Mouse (Mus musculus) retina, embryonic 14.5 days (tissue): ENCODE data around the gene 9930111J21Rik2.
"Not testable (repeated sequence)": the region's sequence is repeated elsewhere in the genome, so short reads cannot be mapped to it uniquely, and the experiment has no call there.

Experiments
- DNase-seq: peaks from one replicate; pipeline ENCODE4 v3.0.0-alpha.2; 2015; ENCODE audit warnings: low spot score

Gene 9930111J21Rik2

DNA sequence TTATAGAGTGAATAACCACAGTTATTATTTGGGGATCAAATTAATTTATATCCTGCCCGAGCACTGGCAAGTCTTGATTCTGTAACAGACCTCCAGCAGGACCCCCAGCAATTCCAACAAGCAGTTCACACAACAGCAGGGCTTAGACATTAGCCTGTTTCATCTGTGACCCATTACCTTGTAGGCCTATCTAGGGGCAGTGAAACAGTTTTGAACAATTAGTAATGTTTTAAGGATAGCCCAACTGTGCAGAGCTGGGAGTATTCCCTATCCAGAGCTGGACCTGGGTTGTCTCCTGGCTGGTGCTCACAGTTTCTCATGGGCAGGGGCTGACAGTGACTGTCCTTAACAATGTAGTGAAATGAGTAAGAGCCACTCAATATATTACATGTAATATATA is 26.0 kb upstream of the 9930111J21Rik2 start:
- no peak for DNase-seq

DNA sequence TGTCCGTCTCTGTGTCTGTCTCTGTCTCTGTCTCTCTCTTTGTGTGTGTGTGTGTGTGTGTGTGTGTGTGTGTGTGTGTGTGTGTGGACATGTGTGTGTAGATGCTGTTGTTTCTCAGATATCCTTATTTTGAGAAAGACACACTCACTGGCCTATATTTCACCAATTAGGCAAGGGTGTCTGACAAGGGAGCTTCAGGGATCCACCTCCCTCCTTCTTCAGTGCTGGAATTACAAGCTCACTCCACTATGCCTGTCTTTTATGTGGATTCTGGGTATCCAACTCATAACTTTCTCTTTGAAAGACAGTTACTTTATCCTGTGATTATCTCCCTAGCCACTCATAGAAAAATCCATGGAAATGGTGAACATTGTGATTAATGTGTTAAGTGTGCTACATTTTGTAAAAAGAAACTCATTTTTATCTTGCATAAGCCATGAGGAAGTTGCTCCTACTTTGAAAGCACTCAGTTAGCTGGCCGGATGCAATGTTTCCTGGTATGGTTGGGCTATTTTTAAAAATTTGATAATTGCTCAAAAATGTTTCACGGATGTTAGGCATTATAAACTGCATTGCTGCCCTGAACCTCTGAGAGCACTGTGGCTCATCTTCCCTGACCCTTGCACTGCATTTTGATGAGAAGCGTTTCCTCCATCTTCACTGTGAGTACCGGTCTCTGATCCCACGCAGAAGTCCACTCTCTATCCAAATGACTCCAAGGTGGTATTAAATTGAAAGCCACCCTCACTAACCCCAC is 25.1 kb upstream of the 9930111J21Rik2 start, which contains the start of gene Ifi47:
TSS of gene Ifi47 (plus strand) at position 587 of the 757 bp plus-strand sequence.
- DNase-seq: not testable (repeated sequence)

DNA sequence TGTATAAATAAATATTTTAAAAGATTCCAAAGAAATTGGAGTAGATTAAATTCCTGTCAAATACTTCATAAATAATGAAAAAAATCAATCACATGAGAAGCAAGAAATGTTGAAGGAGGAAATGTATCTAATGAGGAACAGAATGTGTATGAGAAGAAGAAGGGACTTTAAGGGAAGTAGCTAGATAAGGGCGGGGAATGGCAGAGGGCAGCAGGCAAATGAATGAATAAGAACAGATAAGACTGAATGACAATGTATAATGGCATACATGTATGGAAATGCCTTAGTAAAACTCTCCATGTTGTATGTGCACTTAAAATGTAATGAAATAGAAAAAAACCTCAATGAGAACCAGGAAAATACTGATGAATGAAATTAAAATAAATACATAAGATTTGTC is 17.3 kb upstream of the 9930111J21Rik2 start:
- DNase-seq: no peak

DNA sequence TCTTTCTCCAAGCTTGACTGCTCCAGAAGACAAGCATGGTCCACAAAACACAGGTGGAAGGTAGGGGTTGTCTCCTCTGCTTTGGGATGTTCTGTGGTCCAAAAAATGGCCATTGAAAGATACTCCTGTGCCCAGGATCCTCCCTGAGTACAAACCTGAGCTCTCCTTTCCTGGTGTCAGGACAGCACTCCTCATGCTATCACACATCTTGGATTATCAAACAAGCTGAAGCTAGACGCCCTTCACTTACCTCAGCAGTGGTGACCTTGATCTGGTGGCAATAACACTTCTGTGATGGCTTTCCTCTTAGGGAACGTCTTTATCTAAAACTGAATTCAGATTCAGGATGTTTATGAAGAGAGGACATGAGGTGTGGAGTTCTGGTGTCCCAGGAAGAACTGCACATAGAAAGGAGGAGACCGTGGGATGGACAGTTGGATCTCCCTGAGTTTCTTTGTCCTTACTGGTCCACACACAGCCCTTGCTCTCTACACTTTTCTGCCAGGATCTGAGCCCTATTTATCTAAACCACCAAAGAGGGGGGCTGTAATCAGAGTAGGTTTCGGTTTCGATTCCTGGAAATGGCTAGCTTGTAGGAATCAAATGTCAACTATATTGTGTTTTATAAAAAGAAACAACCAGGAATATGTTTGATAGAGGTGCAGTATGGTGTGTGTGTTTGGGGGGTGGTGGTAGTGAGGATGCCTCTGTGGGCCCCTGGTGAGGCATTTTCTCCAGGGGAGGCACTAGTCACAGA is 12.8 kb upstream of the 9930111J21Rik2 start, which contains the start of gene Tgtp2:
TSS of gene Tgtp2 (minus strand) at position 494 of the 757 bp plus-strand sequence.
- not testable (repeated sequence) for DNase-seq

DNA sequence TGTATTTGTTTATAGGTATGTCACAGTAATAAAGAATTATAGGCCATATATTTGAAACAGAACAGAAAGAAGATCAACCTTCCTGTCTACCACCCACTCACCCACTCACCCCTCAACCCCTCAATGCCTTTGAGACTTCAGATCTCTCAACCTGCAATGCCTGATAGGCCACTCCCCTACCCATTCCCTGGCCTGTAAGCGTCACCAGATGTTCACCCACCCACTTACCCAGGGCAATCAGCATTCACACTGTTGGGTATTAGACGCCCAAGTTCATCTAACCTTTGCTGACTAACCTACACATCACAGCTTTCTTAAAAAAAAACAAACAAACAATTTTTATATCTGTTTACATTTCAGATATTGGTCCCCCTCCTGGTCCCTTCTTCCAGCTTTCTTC is 10.8 kb upstream of the 9930111J21Rik2 start:
- DNase-seq: not testable (repeated sequence)

DNA sequence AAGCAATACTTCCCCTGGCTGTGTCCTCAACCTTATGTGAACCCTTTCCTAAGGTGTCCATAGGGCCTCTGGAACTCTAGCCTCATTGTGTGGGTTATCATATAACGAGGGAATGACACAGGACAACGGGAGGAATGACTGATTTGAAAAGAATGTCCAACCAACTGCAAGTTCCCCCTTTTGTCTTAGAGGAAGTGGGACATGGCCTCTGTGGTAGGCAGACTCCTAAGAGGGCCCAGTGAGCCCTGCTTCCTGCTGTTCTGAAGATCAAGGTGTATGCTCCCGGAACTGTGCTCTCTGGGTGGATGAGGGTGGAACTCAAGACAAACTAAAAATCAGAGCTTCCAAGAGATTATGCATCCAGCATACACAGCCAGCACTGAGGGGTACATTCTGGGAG is 9.0 kb upstream of the 9930111J21Rik2 start:
- not testable (repeated sequence) for DNase-seq

DNA sequence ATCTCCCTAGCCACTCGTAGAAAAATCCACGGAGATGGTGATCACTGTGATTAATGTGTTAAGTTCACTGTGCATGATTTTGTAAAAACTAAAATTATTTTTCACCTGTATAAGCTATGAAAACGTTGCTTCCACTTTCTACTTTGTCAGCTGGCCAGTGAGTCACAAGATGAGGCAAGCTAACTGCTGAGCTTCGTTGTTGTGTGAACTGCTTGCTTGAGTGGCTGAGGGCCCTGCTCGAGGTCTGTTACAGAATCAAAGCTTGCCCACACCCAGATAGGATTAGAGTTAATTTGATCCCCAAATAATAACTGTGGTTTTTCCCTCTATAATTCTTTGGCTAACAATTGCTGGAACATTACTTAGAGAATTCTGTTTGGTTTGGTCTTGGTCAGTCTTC is 852 bp upstream of the 9930111J21Rik2 start:
- DNase-seq: not testable (repeated sequence)

DNA sequence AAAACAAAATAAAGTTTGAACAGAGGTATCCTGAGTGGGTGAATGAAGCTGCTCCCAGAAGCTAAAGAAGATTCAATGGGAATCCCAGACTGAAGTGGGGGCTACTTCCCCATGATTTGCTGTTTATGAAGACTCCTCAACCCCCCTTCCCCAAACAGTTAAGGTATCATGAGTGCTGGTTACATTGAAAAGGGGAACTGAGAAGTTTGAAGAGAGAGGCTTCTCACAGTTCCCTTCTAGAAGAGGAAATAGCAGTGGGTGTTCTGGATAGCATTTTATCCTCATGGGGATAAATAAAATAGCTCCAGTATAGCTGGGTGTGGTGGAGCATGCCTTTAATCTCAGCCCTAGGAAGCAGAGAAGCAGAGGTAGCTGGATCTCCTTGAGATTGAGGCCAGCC is 978 bp downstream of the 9930111J21Rik2 start:
- DNase-seq: not testable (repeated sequence)

DNA sequence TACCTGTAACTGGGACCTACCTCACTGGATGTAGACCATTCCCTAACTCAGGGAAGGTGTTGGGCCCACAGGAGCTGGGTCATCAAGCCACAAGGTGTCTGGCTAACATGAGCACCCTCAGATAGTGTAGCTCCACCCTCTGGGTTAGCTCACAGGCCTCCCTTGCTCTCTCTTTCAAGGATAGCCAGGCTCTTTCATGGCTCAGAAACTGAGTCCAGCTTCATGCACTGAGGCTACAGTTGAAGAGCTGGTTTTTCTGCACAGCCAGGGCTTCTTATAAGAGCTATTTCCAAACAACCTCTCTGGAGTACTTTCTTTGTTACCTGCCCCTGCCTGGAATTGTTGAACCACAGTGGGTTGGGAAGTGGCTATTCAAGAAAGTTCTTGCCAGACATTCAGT is 39.0 kb downstream of the 9930111J21Rik2 start:
- not testable (repeated sequence) for DNase-seq

DNA sequence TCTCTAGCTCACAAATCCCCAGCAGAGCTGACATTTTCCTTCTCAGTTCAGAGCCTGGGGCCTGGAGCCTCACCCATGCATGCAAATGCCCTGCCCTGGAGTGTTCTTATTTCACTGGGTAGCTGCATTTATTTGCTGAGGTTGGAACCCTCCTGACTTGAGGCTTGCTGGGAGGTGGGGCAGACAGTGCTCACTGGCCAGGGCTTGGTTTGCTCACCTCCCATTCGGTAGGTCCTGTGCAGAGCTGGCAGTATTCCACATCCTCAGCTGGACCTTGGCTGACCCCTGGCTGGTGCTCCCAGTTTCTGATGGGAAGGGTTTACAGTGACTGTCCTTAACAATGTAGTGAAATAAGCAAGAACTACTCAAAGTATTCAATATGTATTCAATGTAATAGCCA is 44.3 kb downstream of the 9930111J21Rik2 start:
- DNase-seq: not testable (repeated sequence)

DNA sequence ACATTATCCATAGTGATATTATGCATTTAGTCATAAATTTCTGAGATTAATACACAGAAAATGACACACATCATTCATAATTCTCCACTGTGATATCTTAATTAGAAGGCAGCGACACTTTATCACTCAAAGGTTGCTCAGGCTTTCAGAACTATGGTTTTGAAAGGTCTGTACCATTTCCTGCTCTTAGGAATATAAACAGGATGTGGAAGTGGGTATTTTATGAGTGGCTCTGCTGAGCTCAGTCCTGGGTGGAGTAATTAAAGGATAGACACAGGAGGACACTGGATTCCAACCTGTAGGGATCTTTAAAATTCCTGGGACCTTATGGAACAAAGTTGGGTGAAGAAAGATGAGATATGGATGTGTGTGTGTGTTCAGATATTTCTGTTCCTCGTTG is 44.7 kb downstream of the 9930111J21Rik2 start:
- not testable (repeated sequence) for DNase-seq

DNA sequence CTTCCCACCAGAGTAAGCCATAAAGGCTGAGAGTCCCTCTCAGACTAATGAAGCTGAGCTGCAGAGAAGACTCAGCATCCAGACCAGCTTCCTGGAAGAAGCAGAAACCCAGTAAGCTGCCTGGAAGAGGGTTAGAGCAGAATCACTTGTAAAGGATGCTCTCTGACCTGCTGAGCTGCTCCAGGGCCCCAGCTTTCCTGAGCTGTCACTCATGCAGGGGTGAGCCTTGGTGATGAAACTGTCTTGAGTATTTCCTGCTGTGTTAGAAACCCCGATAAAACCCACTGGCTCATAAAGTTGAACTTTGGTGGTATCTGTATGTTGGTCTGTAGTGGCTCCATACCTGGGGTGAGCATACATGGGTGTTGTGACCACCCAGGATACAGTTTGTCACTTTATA is 50.6 kb downstream of the 9930111J21Rik2 start:
- not testable (repeated sequence) for DNase-seq

DNA sequence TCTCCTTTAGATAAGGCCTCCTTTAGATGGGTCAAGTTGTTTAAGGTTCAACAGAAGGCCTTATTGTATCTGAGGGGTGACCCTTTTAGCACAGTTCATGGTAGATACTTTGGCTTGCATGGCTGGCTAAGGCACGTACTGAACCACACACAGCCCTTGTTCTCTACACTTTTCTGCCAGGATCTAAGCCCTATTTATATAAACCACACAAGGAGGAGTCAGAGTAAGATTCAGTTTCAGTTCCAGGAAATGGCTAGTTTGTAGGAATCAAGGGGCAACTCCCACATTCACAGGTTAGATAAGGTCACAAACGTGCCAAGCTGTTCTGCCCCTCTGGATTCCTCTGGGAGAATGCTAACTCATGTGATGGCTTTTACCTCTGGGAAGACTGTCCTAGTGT is 57.0 kb downstream of the 9930111J21Rik2 start, which contains the start of gene Tgtp1:
TSS of gene Tgtp1 (minus strand) at position 155 of the 400 bp plus-strand sequence.
- DNase-seq: not testable (repeated sequence)

DNA sequence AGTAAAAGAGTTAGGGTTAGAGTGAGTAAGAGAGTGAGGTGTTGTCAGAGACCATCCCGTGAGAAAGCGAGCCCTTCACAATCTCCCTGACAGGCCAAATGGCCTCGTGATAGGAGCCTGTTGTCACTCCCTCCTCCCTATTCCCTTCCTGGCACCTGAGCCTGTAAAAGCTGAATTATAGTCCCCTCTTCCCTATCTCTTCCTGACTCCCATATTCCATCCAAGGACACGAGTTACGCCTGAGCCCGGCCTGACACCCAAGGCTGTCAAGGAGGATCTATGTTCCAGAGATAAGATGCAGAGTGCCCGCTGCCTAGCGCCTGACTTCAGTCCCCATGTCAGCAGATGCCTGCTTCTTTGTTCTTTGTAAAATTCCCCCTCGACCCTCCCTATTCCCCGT is 57.7 kb downstream of the 9930111J21Rik2 start:
- not testable (repeated sequence) for DNase-seq

DNA sequence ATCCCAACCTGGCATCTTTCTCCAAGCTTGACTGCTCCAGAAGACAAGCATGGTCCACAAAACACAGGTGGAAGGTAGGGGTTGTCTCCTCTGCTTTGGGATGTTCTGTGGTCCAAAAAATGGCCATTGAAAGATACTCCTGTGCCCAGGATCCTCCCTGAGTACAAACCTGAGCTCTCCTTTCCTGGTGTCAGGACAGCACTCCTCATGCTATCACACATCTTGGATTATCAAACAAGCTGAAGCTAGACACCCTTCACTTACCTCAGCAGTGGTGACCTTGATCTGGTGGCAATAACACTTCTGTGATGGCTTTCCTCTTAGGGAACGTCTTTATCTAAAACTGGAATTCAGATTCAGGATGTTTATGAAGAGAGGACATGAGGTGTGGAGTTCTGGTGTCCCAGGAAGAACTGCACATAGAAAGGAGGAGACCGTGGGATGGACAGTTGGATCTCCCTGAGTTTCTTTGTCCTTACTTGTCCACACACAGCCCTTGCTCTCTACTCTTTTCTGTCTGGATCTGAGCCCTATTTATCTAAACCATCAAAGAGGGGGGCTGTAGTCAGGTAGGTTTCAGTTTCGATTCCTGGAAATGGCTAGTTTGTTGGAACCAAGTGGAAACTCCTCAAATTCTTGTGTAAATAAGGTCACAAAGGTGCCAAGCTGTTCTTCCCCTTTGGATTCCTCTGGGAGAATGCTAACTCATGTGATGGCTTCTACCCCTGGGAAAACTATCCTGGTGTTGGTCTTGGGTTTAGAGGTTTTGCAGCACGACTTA is 59.1 kb downstream of the 9930111J21Rik2 start, which contains the start of gene Gm12185:
TSS of gene Gm12185 (minus strand) at position 487 of the 781 bp plus-strand sequence.
- DNase-seq: not testable (repeated sequence)

DNA sequence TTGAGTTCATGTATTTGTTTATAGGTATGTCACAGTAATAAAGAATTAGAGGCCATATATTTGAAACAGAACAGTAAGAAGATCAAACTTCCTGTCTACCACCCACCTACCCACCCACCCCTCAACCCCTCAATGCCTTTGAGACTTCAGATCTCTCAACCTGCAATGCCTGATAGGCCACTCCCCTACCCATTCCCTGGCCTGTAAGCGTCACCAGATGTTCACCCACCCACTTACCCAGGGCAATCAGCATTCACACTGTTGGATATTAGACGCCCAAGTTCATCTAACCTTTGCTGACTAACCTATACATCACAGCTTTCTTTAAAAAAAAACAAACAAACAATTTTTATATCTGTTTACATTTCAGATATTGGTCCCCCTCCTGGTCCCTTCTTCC is 61.1 kb downstream of the 9930111J21Rik2 start:
- not testable (repeated sequence) for DNase-seq

DNA sequence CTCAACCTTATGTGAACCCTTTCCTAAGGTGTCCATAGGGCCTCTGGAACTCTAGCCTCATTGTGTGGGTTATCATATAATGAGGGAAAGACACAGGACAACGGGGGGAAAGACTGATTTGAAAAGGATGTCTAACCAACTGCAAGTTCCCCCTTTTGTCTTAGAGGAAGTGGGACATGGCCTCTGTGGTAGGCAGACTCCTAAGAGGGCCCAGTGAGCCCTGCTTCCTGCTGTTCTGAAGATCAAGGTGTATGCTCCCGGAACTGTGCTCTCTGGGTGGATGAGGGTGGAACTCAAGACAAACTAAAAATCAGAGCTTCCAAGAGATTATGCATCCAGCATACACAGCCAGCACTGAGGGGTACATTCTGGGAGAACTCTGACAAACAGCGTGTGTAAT is 62.8 kb downstream of the 9930111J21Rik2 start:
- DNase-seq: not testable (repeated sequence)

DNA sequence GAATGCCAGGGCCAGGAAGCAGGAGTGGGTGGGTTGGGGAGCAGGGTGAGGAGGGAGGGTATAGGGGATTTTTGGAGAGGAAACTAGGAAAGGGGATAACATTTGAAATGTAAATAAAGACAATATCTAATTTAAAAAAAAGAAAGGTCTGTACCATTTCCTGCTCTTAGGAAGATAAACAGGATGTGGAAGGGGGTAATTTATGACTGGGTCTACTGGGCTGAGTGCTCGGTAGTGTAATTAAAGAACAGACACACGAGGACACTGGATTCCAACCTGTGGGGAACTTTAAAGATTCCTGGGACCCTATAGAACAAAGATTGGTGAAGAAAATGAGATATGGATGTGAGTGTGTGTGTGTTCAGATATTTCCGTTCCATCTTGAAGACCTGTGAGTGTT is 68.2 kb downstream of the 9930111J21Rik2 start:
- not testable (repeated sequence) for DNase-seq

DNA sequence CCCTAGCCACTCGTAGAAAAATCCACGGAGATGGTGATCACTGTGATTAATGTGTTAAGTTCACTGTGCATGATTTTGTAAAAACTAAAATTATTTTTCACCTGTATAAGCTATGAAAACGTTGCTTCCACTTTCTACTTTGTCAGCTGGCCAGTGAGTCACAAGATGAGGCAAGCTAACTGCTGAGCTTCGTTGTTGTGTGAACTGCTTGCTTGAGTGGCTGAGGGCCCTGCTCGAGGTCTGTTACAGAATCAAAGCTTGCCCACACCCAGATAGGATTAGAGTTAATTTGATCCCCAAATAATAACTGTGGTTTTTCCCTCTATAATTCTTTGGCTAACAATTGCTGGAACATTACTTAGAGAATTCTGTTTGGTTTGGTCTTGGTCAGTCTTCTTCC is 71.0 kb downstream of the 9930111J21Rik2 start:
- not testable (repeated sequence) for DNase-seq

DNA sequence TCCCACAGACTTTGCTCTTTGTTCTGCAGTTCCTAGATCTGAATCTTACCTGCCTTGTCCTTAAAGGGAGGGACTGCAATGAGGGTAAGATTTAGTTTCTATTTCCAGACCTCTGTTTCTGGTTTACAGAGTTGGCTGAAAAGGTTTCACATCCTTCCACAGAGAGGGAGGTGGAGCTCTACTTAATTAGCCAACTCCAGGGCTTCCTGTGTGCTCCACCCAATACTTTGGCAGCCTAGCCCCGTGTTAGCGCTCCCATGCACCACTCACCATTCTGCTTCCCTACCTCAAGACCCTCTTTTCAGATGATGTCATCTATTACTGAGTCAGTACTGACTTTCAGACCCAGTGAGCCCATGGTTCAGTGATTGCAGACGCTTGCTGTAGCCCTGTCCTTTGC is 71.8 kb downstream of the 9930111J21Rik2 start, which contains the start of gene 9930111J21Rik1:
TSS of gene 9930111J21Rik1 (minus strand) at position 148 of the 400 bp plus-strand sequence.
- not testable (repeated sequence) for DNase-seq

DNA sequence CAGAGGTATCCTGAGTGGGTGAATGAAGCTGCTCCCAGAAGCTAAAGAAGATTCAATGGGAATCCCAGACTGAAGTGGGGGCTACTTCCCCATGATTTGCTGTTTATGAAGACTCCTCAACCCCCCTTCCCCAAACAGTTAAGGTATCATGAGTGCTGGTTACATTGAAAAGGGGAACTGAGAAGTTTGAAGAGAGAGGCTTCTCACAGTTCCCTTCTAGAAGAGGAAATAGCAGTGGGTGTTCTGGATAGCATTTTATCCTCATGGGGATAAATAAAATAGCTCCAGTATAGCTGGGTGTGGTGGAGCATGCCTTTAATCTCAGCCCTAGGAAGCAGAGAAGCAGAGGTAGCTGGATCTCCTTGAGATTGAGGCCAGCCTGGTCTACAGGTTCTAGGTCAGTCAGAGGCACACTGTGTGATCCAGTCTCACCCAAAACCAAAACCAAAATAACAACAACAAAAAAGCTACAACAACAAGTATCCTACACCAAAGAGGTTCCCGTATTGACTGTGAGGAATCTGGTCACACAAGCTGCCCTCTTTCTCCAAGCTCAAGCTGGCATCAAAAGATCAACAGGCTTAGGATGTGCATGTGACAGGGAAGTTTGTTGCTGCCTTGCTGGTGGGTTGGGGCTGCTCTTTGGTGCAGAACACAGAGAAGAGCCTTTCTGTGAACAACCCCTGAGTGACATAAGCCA is 72.7 kb downstream of the 9930111J21Rik2 start, which contains the start of gene Olfr56:
TSS of gene Olfr56 (plus strand) at position 650 of the 700 bp plus-strand sequence.
- not testable (repeated sequence) for DNase-seq
